Mouse (Mus musculus) thymus, postnatal 36 days (tissue): ENCODE results near the gene Fance.
"Not testable (repeated sequence)": the region's sequence is repeated elsewhere in the genome, so short reads cannot be mapped to it uniquely, and the experiment has no call there.

Experiments
- DNase-seq, 2 experiments: peaks; one replicate each; pipeline ENCODE4 v3.0.0; 2022; ENCODE audit warnings: mixed read lengths in 2 of 2

The Fance gene

GRCm38 (mm10) chr17:28350466-28351352 lies 37.4 kb downstream of the Fance start, which contains the start of gene Tead3:
Gene Tead3 (minus strand): TSS chr17:28350817.
- DNase-seq, result peak; percentile 76 to 78

- DNase-seq, result peak; percentile 34 to 61
Measured at GRCm38 (mm10) chr17:28351353-28351890, 38.1 kb downstream of the Fance start.

DNA sequence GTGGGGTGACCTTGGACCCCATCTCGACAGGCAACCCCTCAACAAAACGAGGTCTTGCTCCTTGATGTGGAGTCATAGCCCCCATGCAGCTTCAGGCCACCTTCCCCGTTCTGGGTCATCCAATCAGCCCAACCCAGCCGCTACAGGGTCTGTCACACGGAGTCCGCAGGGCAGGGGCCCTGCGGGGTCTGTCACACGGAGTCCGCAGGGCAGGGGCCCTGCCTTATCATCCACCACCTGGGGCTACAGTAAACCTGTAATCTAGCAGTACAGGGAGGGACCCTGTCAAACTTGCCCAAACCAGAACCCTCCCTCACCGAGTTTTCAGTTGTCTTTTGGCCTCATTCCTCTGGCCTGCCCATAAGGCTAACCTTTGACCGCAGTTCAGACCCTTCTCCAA lies 38.7 kb downstream of the Fance start:
- DNase-seq, result no peak

GRCm38 (mm10) chr17:28355871-28356270 lies 42.6 kb downstream of the Fance start:
- DNase-seq, result no peak

GRCm38 (mm10) chr17:28358576-28359261 lies 45.4 kb downstream of the Fance start:
- DNase-seq, result not testable (repeated sequence)

GRCm38 (mm10) chr17:28360531-28361277 lies 47.4 kb downstream of the Fance start:
- no peak for DNase-seq

DNA sequence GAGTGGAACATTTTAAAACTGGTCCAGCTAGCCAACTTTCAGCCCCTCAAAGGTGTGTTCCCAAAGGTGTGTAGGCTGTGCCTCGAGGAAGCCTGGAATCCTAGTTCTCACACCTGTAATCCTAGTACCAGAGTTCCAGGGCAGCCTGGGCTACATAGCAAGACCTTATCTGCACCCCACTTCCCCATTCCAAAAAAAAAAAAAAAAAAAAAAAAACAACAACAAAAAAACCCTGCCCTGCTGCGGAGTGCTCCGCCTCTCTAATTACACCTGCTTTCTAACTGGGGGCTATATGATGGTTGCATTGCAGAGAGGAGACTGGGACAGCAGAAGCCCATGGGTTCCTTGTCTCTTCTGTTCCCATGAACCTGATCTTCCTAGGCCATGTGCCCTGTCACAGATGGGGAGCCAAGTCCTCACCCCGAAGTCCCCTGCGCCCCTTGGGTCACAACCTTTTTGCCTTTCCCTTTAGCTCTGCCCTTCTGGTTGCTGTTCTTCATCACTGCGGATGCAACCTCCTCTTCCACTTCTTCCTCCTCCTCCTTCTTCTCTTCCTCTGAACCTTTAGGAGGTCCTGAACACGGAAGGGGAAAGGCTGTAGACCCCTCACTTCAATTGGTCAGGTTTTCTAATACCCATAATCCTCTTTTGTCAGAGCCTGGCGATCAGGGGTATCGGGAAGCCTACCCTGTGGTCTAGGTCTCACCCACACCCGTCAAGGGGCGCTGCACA lies 48.8 kb downstream of the Fance start:
- no peak for DNase-seq

DNA sequence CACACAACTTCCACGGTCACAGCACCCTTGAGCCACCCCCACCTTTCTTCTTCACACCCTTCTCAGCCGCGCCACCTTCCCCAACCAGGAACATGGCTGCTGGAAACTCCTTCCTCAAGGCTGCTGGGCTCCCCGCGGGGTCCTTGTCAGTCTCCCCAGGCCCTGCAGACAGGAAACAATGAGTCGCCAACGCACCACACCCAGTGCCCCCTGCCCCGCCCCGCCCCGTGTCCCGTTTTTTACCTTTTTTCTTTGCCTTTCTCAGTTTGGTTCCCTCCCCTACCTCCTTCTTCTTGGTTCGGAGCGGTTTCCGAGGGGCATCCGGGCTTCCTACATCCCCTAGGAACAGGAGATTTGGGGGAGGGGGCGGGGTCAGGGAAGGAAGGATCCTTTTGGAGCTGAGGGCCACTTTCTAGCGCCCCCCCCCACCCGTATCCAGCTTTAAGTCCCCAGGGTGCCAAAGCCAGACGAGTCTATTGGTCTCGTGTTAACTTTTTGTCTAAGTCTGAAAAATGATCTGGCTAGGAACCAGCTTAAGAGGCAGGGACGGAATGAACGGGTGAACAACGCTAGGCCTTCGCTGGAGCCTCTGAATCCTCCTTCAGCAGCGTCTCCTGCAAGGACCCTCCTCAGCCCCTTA lies 49.5 kb downstream of the Fance start:
- no peak for DNase-seq

DNA sequence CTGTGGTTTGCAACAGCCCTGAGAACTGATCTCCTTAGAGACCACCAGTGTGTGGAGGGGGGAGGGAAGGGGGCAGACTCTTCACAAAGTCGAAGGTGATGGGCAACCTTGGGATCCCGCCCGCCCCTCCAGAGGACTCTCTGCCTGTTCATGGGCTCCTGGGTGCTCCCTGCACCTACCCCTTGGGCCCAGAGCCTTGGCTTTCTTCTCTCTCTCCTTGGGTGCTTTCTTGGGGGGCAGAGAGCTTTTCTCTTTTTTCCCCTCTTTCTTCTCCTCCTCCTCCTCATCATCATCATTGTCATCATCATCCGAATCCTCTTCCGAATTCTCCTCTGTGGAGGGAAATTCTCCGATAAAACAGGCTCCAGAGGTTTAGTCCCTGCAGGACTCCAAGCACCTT lies 50.2 kb downstream of the Fance start:
- no peak for DNase-seq

GRCm38 (mm10) chr17:28365122-28365521 lies 51.8 kb downstream of the Fance start, which contains the start of gene Tulp1:
Gene Tulp1 (minus strand): TSS chr17:28365222.
- DNase-seq, result no peak

DNA sequence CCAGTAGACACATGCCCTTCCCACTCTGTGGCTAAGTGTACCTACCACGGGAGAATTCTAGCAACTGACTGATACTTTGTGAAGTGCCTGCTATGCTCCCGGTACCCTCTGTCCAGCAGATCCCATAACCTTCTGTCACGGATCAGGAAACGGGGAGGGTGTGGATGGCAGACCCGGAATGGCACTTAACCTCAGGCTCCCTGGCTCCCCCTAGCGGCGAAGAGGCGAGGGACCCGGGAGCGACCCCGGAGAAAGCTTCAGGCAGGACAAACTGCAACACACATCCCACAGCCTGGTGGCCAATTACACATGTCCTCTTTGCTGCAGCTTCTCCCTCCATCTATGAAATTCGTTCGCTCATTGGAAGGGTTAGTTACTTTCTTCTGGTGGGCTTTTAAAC lies 55.1 kb downstream of the Fance start:
- DNase-seq, result peak; percentile 76 to 80

GRCm38 (mm10) chr17:28369056-28369455 lies 55.7 kb downstream of the Fance start:
- no peak for DNase-seq

- no peak for DNase-seq
Measured at GRCm38 (mm10) chr17:28371286-28371685, 58.0 kb downstream of the Fance start.

DNA sequence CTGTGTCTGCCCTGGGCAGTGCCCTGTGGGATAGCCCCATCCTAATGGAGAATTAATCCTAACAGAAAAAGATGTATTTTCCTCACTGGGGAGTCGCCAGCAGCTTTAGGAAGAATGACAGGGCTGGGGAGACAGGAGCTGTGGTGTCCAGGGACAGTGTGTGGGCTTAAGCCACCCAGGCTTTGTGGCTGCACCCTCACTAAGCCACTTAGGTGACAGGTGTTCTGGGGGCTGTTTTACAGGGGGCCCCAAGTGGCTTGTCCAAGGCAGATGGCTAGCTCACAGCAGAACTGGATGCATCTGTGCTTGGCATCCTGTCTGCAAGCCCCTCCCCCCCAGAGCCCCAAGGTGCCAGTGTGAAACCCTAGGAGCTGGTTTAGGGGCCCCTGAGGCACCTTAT lies 58.6 kb downstream of the Fance start:
- no peak for DNase-seq

- DNase-seq, result peak; percentile 82 to 87
Measured at GRCm38 (mm10) chr17:28373821-28374220, 60.5 kb downstream of the Fance start.

- DNase-seq, result peak; percentile 75 to 88
Measured at GRCm38 (mm10) chr17:28374494-28374893, 61.2 kb downstream of the Fance start.

DNA sequence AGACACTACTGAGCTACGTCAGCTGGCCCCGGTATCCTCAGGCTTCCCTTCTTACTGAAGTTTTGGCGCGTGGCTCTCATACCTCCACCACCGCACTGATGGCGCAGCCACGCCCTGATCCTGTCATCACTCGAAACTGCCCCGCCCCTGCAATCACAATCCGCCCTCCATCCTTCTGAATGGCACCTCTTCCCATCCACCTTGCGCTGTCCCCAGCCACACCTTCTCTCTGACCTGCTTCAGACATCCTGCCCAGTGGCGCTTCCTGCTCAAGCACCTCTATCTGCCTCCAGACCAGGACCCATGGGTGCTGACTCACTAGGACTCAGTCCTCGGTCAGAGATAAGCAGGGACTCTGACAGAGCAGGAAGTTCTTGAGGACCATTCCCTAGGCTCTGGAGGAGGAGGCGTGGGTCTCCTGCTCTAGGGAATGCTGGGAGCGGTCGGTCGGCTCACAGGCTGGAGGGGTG lies 62.3 kb downstream of the Fance start:
- peak in 1 of 2 experiments; percentile 36 for DNase-seq
